Mouse (Mus musculus): Measurements from ENCODE around the gene Gm3336. TPM values are rescaled to one million over a fixed set of nuclear protein-coding genes. Genes with fewer than 3 reads are reported as not detected.
A peak's percentile ranks its signal among the peaks of the same experiment; 100 is the strongest.

The Gm3336 gene
- 2.0 and 4.2 TPM in 2 replicates for polyA plus RNA-seq (2015; fragmentation: Nextera tagmentation; extraction: Ambion mirVana)

GRCm38 (mm10) chr8:70718297-70718696 is at the start of gene Gm3336:
Gene Gm3336, plus strand, starts transcription at chr8:70718543.
- Histone ChIP-seq H3K27me3 (ENCODE audit: control insufficient read depth, insufficient read depth, low read length) (no peaks in the 10 kb centered on the region), H3K4me1 (ENCODE audit: control insufficient read depth, insufficient read depth, low read length) (peaks cover 3% of the 10 kb centered on the region; the same call in 1 of the 2 replicates), H3K27ac (ENCODE audit: low read length) (no peak within 1 kb of the TSS), H3K9me3 (replicated peaks; ENCODE audit: control insufficient read depth, low read length) (no peaks in the 10 kb centered on the region), H3K4me3 (replicated peaks; ENCODE audit: low read length) (no peak within 1 kb of the TSS), H3K9ac (ENCODE audit: low read length) (peak within 1 kb of the TSS; percentile 31; the same call in 1 of the 2 replicates), H3K4me2 (ENCODE audit: low read depth, low read length) (no peak within 1 kb of the TSS), H3K36me3 (ENCODE audit: control insufficient read depth, insufficient read depth, low read length) (no peaks in the 10 kb centered on the region)
- ATAC-seq (ENCODE audit: insufficient read depth, low FRiP score), result no peak
- WGBS, result 4% methylated on average over 19 of the region's 19 CpGs

- Histone ChIP-seq H3K27ac (ENCODE audit: low read length) (no peak overlapping the region), H3K36me3 (ENCODE audit: control insufficient read depth, insufficient read depth, low read length) (no peaks in the 10 kb centered on the region), H3K9me3 (replicated peaks; ENCODE audit: control insufficient read depth, low read length) (no peaks in the 10 kb centered on the region), H3K4me1 (ENCODE audit: control insufficient read depth, insufficient read depth, low read length) (peaks cover 23% of the 10 kb centered on the region), H3K4me2 (ENCODE audit: low read depth, low read length) (no peak overlapping the region), H3K27me3 (ENCODE audit: control insufficient read depth, insufficient read depth, low read length) (no peaks in the 10 kb centered on the region), H3K4me3 (replicated peaks; ENCODE audit: low read length) (no peak overlapping the region), H3K9ac (ENCODE audit: low read length) (no peak overlapping the region; the same call in 1 of the 2 replicates)
- WGBS, result 58% methylated on average over 10 of the region's 10 CpGs
- ATAC-seq (ENCODE audit: insufficient read depth, low FRiP score), result no peak
Observed at GRCm38 (mm10) chr8:70671615-70672324, 46.6 kb upstream of the Gm3336 start.

GRCm38 (mm10) chr8:70672325-70673078 is 45.8 kb upstream of the Gm3336 start:
- H3K4me3 ChIP-seq (replicated peaks; ENCODE audit: low read length), result peak overlapping the region; percentile 82
- ATAC-seq (ENCODE audit: insufficient read depth, low FRiP score), result no peak
- 35% methylated on average over 19 of the region's 19 CpGs for WGBS
- no peaks in the 10 kb centered on the region for H3K9me3 ChIP-seq (replicated peaks; ENCODE audit: control insufficient read depth, low read length)
- H3K4me1 ChIP-seq (ENCODE audit: control insufficient read depth, insufficient read depth, low read length), result peaks cover 20% of the 10 kb centered on the region
- peak overlapping the region; percentile 78 for H3K9ac ChIP-seq (ENCODE audit: low read length)
- H3K27me3 ChIP-seq (ENCODE audit: control insufficient read depth, insufficient read depth, low read length), result no peaks in the 10 kb centered on the region
- H3K27ac ChIP-seq (ENCODE audit: low read length), result peak overlapping the region; percentile 82
- H3K36me3 ChIP-seq (ENCODE audit: control insufficient read depth, insufficient read depth, low read length), result 0 out of 2 replicates have a peak, but pooled peaks cover 1% of the 10 kb centered on the region
- H3K4me2 ChIP-seq (ENCODE audit: low read depth, low read length), result peak overlapping the region; percentile 63

- Histone ChIP-seq H3K4me2 (ENCODE audit: low read depth, low read length) (peak within 1 kb of the TSS; percentile 66), H3K4me1 (ENCODE audit: control insufficient read depth, insufficient read depth, low read length) (peaks cover 20% of the 10 kb centered on the region), H3K9me3 (replicated peaks; ENCODE audit: control insufficient read depth, low read length) (no peaks in the 10 kb centered on the region), H3K27me3 (ENCODE audit: control insufficient read depth, insufficient read depth, low read length) (no peaks in the 10 kb centered on the region), H3K36me3 (ENCODE audit: control insufficient read depth, insufficient read depth, low read length) (0 out of 2 replicates have a peak, but pooled peaks cover 7% of the 10 kb centered on the region), H3K27ac (ENCODE audit: low read length) (peak within 1 kb of the TSS; percentile 97), H3K4me3 (replicated peaks; ENCODE audit: low read length) (peak within 1 kb of the TSS; percentile 82), H3K9ac (ENCODE audit: low read length) (peak within 1 kb of the TSS; percentile 87)
- under 1% methylated on average over 60 of the region's 60 CpGs for whole genome bisulfite sequencing
- ATAC-seq (ENCODE audit: insufficient read depth, low FRiP score), result peak; percentile 97
Observed at GRCm38 (mm10) chr8:70673079-70673856, 45.1 kb upstream of the Gm3336 start, which contains the start of gene Lsm4. Gene Lsm4, plus strand, starts transcription at chr8:70673248.

- ATAC-seq (ENCODE audit: insufficient read depth, low FRiP score), result no peak
- Histone ChIP-seq H3K4me3 (replicated peaks; ENCODE audit: low read length) (peak overlapping the region; percentile 82), H3K9ac (ENCODE audit: low read length) (peak overlapping the region; percentile 87)
Observed at GRCm38 (mm10) chr8:70674109-70674508, 44.2 kb upstream of the Gm3336 start.

GRCm38 (mm10) chr8:70674716-70675115 is 43.6 kb upstream of the Gm3336 start:
- no peaks in the 10 kb centered on the region for H3K9me3 ChIP-seq (replicated peaks; ENCODE audit: control insufficient read depth, low read length)
- 60% methylated on average over 4 of the region's 4 CpGs for WGBS
- H3K27me3 ChIP-seq (ENCODE audit: control insufficient read depth, insufficient read depth, low read length), result no peaks in the 10 kb centered on the region
- H3K4me3 ChIP-seq (replicated peaks; ENCODE audit: low read length), result no peak overlapping the region
- 0 out of 2 replicates have a peak overlapping the region, but pooled peaks have one; percentile 66 for H3K4me2 ChIP-seq (ENCODE audit: low read depth, low read length)
- H3K9ac ChIP-seq (ENCODE audit: low read length), result peak overlapping the region; percentile 87; the same call in 1 of the 2 replicates
- no peak for ATAC-seq (ENCODE audit: insufficient read depth, low FRiP score)
- peak overlapping the region; percentile 97 for H3K27ac ChIP-seq (ENCODE audit: low read length)
- H3K36me3 ChIP-seq (ENCODE audit: control insufficient read depth, insufficient read depth, low read length), result peaks cover 10% of the 10 kb centered on the region; the same call in 1 of the 2 replicates
- peaks cover 32% of the 10 kb centered on the region for H3K4me1 ChIP-seq (ENCODE audit: control insufficient read depth, insufficient read depth, low read length)

More at GRCm38 (mm10) chr8:70674109-70674508, 44.2 kb upstream of the Gm3336 start:
- Histone ChIP-seq H3K36me3 (ENCODE audit: control insufficient read depth, insufficient read depth, low read length) (0 out of 2 replicates have a peak, but pooled peaks cover 9% of the 10 kb centered on the region), H3K27ac (ENCODE audit: low read length) (peak overlapping the region; percentile 97), H3K4me1 (ENCODE audit: control insufficient read depth, insufficient read depth, low read length) (peaks cover 27% of the 10 kb centered on the region), H3K27me3 (ENCODE audit: control insufficient read depth, insufficient read depth, low read length) (no peaks in the 10 kb centered on the region), H3K4me2 (ENCODE audit: low read depth, low read length) (peak overlapping the region; percentile 66), H3K9me3 (replicated peaks; ENCODE audit: control insufficient read depth, low read length) (no peaks in the 10 kb centered on the region)
- WGBS, result 71% methylated on average over 3 of the region's 3 CpGs

GRCm38 (mm10) chr8:70675336-70675735 is 43.0 kb upstream of the Gm3336 start:
- Histone ChIP-seq H3K27ac (ENCODE audit: low read length) (peak overlapping the region; percentile 97; the same call in 1 of the 2 replicates), H3K9ac (ENCODE audit: low read length) (no peak overlapping the region), H3K4me2 (ENCODE audit: low read depth, low read length) (no peak overlapping the region), H3K36me3 (ENCODE audit: control insufficient read depth, insufficient read depth, low read length) (peaks cover 12% of the 10 kb centered on the region; the same call in 1 of the 2 replicates), H3K4me3 (replicated peaks; ENCODE audit: low read length) (no peak overlapping the region), H3K27me3 (ENCODE audit: control insufficient read depth, insufficient read depth, low read length) (no peaks in the 10 kb centered on the region), H3K4me1 (ENCODE audit: control insufficient read depth, insufficient read depth, low read length) (peaks cover 34% of the 10 kb centered on the region), H3K9me3 (replicated peaks; ENCODE audit: control insufficient read depth, low read length) (no peaks in the 10 kb centered on the region)
- WGBS, result 50% methylated on average over 1 of the region's 1 CpGs
- ATAC-seq (ENCODE audit: insufficient read depth, low FRiP score), result no peak

GRCm38 (mm10) chr8:70677451-70678080 is 40.8 kb upstream of the Gm3336 start:
- H3K9ac ChIP-seq (ENCODE audit: low read length), result no peak overlapping the region
- no peak overlapping the region for H3K4me2 ChIP-seq (ENCODE audit: low read depth, low read length)
- ATAC-seq (ENCODE audit: insufficient read depth, low FRiP score), result no peak
- no peak overlapping the region for H3K27ac ChIP-seq (ENCODE audit: low read length)
- no peaks in the 10 kb centered on the region for H3K9me3 ChIP-seq (replicated peaks; ENCODE audit: control insufficient read depth, low read length)
- H3K36me3 ChIP-seq (ENCODE audit: control insufficient read depth, insufficient read depth, low read length), result peaks cover 12% of the 10 kb centered on the region; the same call in 1 of the 2 replicates
- H3K4me3 ChIP-seq (replicated peaks; ENCODE audit: low read length), result no peak overlapping the region
- 87% methylated on average over 15 of the region's 15 CpGs for WGBS
- H3K27me3 ChIP-seq (ENCODE audit: control insufficient read depth, insufficient read depth, low read length), result no peaks in the 10 kb centered on the region
- peaks cover 42% of the 10 kb centered on the region for H3K4me1 ChIP-seq (ENCODE audit: control insufficient read depth, insufficient read depth, low read length)

Data from stomach, embryonic 16.5 days (tissue).